Mouse (Mus musculus) brown adipose tissue, adult 24 weeks (tissue): ENCODE results near the gene Ehbp1l1. TPM values are rescaled to one million over a fixed set of nuclear protein-coding genes. Genes with fewer than 3 reads are reported as not detected.

Experiments
- H3K27ac ChIP-seq: fragments of 200-500 bp; replicated peaks from 2 replicates; pipeline ENCODE4 v1.5.1; 2012; ENCODE audit warnings: low read depth, mild to moderate bottlenecking, low read length
- H3K4me1 ChIP-seq: fragments of 200-500 bp; 2 replicates; pipeline ENCODE4 v1.6.1; 2012; ENCODE audit warnings: low read length, mixed read lengths; ENCODE audit not compliant: control insufficient read depth, insufficient read depth, insufficient read length
- H3K4me3 ChIP-seq: fragments of 200-500 bp; 2 replicates; pipeline ENCODE4 v1.5.1; 2012; ENCODE audit warnings: low read depth, mild to moderate bottlenecking, low read length, moderate library complexity; ENCODE audit not compliant: insufficient read depth
- polyA plus RNA-seq: library from polyadenylated mRNA; stranded (reverse); fragments of >200 nt; gene quantifications from 2 replicates; pipeline ENCODE4 v1.2.4, GENCODE M21; 2012; ENCODE audit not compliant: missing spikeins, insufficient read depth, insufficient read length

Gene Ehbp1l1
- polyA plus RNA-seq, 1 experiment = 45.3 TPM

- H3K27ac ChIP-seq = peak overlapping the region; percentile 94
- peaks cover 13% of the 10 kb centered on the region for H3K4me1 ChIP-seq
- peak overlapping the region; percentile 82 for H3K4me3 ChIP-seq
Observed at GRCm38 (mm10) chr19:5724549-5724941, 1.6 kb downstream of the Ehbp1l1 start.

DNA sequence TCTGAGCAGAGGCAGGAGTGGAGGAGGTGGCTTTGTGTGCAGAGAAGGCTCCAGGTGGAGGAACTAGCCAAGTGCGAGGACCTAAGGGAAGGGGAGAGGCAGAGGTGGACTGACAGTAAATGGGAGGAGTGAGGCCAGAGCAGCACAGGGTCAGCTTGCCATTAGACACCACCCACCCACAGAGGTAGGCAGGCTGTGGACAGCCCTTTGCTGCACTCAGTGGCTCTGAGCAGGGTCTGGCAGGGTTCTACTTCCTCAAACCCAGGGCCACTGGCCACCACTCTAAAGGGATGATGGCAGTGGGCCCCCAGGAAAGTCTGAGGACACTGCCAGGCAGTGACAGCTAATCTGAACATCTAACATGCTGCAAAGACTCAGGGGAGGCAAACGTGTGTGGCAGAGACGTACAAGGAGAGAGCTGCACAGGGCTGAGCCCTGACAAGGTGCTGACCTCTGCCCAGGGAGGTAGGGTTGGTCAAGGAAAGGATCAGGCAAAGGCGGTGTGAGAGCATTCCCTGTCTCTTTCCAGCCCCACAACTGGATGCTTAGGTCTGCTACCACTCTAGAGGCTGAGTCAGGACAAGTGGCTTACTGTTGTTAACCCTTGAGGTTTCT lies 2.1 kb downstream of the Ehbp1l1 start:
- Histone ChIP-seq H3K4me1 (peaks cover 13% of the 10 kb centered on the region), H3K27ac (peak overlapping the region; percentile 82), H3K4me3 (peak overlapping the region; percentile 82)

DNA sequence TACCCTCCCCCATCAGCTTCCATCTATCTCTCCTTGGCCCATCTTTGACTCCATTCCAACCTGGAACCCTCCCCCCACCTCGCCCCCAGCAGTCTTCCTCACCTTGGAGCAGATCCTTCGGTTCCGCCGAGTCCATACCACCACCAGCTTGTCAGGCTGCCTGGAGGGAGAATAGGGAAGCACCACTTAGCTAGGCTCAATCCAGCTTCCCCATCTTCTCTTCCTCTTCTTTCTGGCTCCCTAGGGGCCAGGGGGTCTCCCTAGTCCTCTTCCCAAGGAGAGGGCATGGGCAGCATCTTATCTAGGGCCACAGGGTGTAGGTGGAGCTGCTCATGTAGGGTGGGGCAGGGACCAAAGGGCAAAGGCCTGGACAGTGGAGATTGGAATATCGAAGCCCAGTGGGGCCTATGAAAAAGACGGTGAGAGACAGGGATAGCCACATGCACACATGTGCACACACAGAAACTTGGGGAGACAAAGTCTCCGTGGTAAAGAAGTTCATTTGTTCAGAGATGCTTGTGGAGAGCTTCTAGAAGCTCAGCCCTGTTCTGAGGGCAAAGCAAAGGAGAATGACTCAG lies 3.2 kb downstream of the Ehbp1l1 start:
- H3K4me1 ChIP-seq = peaks cover 12% of the 10 kb centered on the region

GRCm38 (mm10) chr19:5721233-5721632 lies 4.9 kb downstream of the Ehbp1l1 start:
- no peak overlapping the region for H3K27ac ChIP-seq
- no peak overlapping the region for H3K4me3 ChIP-seq
- H3K4me1 ChIP-seq = peaks cover 6% of the 10 kb centered on the region

More for the DNA sequence above, 3.2 kb downstream of the Ehbp1l1 start:
- Histone ChIP-seq H3K4me3 (no peak overlapping the region), H3K27ac (no peak overlapping the region)

- Histone ChIP-seq H3K4me1 (peaks cover 4% of the 10 kb centered on the region), H3K4me3 (no peak overlapping the region), H3K27ac (no peak overlapping the region)
Observed at GRCm38 (mm10) chr19:5716955-5717354, 9.2 kb downstream of the Ehbp1l1 start.

GRCm38 (mm10) chr19:5715793-5716688 lies 10.1 kb downstream of the Ehbp1l1 start:
- Histone ChIP-seq H3K4me1 (peaks cover 7% of the 10 kb centered on the region), H3K27ac (no peak overlapping the region), H3K4me3 (no peak overlapping the region)

DNA sequence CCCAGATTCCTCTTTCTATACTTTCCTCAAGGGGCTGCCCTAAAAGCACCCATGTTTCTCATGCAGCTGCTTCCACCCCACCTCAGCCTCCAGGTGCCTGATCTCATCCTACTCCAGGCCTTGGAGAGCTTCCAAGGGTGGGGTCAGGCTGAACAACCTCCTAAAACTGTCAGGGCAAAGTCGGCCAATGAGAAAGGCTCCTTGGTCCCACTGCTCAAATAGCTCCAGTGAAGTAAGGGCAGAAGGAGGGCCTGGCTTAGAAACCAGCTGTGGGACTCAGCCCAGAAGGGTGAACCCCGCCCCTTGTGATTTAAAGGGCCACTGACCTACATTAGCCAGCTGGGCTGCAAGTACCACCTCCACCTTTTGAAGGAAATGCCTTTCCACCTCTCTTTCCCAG lies 12.4 kb downstream of the Ehbp1l1 start:
- H3K4me3 ChIP-seq = no peak overlapping the region
- peak overlapping the region; percentile 32 for H3K27ac ChIP-seq

GRCm38 (mm10) chr19:5713255-5713654 lies 12.9 kb downstream of the Ehbp1l1 start:
- no peak overlapping the region for H3K4me3 ChIP-seq
- H3K27ac ChIP-seq = peak overlapping the region; percentile 32
- H3K4me1 ChIP-seq = peaks cover 7% of the 10 kb centered on the region

More for the DNA sequence above, 12.4 kb downstream of the Ehbp1l1 start:
- H3K4me1 ChIP-seq = peaks cover 7% of the 10 kb centered on the region

GRCm38 (mm10) chr19:5711907-5712460 lies 14.1 kb downstream of the Ehbp1l1 start:
- Histone ChIP-seq H3K4me1 (peaks cover 7% of the 10 kb centered on the region), H3K4me3 (no peak overlapping the region), H3K27ac (peak overlapping the region; percentile 16; the same call in 1 of the 2 replicates)

- H3K4me3 ChIP-seq = no peak overlapping the region
- peaks cover 7% of the 10 kb centered on the region for H3K4me1 ChIP-seq
- H3K27ac ChIP-seq = no peak overlapping the region
Observed at GRCm38 (mm10) chr19:5711218-5711617, 14.9 kb downstream of the Ehbp1l1 start.

DNA sequence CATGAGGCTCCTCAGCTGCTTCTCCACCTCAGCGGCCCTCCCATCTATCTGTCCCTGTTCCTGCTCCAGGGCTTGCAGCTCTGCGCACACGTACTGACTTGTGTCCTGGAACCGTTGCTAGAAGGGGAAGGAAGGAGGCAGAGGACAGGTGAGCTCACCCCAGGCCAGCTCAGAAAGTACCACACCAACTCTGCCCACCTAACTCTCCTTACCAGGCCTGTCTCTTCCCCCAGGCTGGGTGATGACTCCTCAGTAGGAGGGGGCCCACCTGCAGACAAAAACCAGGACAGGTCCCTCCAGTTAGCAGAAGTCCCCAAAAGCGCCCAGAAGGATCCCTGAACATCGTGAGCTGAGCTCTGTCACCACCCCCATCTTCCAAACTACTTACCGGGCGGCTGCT lies 15.5 kb downstream of the Ehbp1l1 start:
- Histone ChIP-seq H3K4me3 (no peak overlapping the region), H3K27ac (no peak overlapping the region), H3K4me1 (peaks cover 7% of the 10 kb centered on the region)

DNA sequence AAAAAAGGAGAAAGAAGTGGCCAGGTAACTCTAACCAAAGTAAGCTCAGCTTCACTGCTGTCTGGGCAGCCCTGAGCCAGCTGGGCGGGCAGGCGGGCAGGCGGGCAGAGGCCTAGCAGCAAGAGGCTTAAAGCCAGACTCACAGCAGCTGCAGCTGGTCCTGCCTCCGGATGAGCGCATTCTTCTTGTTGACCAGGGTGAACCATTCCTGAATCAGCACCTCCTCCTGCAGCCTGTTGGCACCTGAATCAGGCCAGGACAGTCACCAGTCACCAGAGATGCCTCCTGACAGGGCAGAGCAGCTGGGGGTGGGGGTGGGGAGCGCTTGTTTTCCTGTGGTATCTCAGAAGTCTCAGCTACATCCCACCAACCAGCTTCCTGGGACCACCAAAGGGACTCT lies 16.0 kb downstream of the Ehbp1l1 start:
- peaks cover 10% of the 10 kb centered on the region for H3K4me1 ChIP-seq
- H3K4me3 ChIP-seq = no peak overlapping the region
- H3K27ac ChIP-seq = no peak overlapping the region

GRCm38 (mm10) chr19:5704801-5705571 lies 21.1 kb downstream of the Ehbp1l1 start:
- Histone ChIP-seq H3K27ac (peak overlapping the region; percentile 39), H3K4me3 (no peak overlapping the region)

GRCm38 (mm10) chr19:5704163-5704800 lies 21.8 kb downstream of the Ehbp1l1 start, which contains the start of gene Kcnk7:
Kcnk7 (plus strand) TSS chr19:5704367.
- H3K4me1 ChIP-seq = peaks cover 7% of the 10 kb centered on the region
- 0 out of 2 replicates have a peak within 1 kb of the TSS, but pooled peaks have one; percentile 39 for H3K27ac ChIP-seq
- no peak within 1 kb of the TSS for H3K4me3 ChIP-seq

More at GRCm38 (mm10) chr19:5704801-5705571, 21.1 kb downstream of the Ehbp1l1 start:
- H3K4me1 ChIP-seq = peaks cover 7% of the 10 kb centered on the region
